Mouse (Mus musculus): ENCODE results near the gene Cyp3a11. TPM values are rescaled to one million over a fixed set of nuclear protein-coding genes. Genes with fewer than 3 reads are reported as not detected.

Cyp3a11 gene
- polyA plus RNA-seq (2014; fragmentation: Illumina TruSeq; extraction: RNeasy Lipid Tissue Mini Kit (QIAGEN cat#74804); ENCODE audit: low read depth, low replicate concordance), result 0.28 TPM

DNA sequence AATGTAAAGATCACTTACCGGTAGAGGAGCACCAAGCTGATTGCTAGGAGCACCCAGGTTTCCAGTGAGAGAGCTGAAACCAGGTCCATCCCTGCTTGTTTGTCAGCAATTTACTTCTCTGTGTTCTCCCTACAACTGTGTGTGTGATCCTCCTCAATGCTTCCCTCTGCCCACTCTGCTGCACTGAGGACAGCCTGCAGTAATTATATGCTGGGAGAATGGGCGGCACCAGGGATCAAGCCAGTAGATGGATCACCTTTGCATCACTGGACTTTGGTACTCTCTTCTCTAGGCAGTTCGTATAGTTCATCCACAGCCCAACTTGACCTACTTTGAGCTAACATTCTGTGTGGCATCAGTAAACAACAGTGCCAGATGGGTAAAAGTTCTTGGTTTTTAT, at the start of gene Cyp3a11:
TSS of gene Cyp3a11 (minus strand) at position 277 of the 400 bp plus-strand sequence.

DNA sequence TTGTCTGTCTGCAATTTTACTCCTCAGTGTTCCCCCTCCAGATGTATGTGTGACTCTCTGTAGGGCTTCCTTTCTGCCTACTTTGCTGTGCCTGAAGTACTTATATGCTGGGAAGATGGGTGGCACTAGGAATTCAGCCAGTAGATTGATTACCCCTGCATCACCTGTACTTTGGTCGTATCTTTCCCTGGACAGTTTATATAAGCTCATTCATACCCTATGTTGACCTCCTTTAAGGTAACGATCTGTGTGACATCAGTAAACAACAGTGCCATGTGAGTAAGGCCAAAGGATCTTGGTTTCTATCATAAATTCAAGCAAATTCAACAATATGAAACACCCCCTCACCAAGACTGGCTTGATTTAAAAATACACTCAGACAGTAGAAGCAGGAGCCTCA, 74.0 kb downstream of the Cyp3a11 start, which contains the start of gene Cyp3a44:
TSS of gene Cyp3a44 (minus strand) at position 79 of the 400 bp plus-strand sequence.

Other genes with a start within 250 kb of the Cyp3a11 start
- not detected for gene Cyp3a41a, start 159.8 kb downstream of the Cyp3a11 start, polyA plus RNA-seq (2014; fragmentation: Illumina TruSeq; extraction: RNeasy Lipid Tissue Mini Kit (QIAGEN cat#74804); ENCODE audit: low read depth, low replicate concordance)
- not detected for gene Cyp3a44, start 74.1 kb downstream of the Cyp3a11 start, polyA plus RNA-seq (2014; fragmentation: Illumina TruSeq; extraction: RNeasy Lipid Tissue Mini Kit (QIAGEN cat#74804); ENCODE audit: low read depth, low replicate concordance)
- not detected for gene Cyp3a25, start 129.7 kb upstream of the Cyp3a11 start, polyA plus RNA-seq (2014; fragmentation: Illumina TruSeq; extraction: RNeasy Lipid Tissue Mini Kit (QIAGEN cat#74804); ENCODE audit: low read depth, low replicate concordance)
- not detected for gene Cyp3a59, start 199.3 kb upstream of the Cyp3a11 start, polyA plus RNA-seq (2014; fragmentation: Illumina TruSeq; extraction: RNeasy Lipid Tissue Mini Kit (QIAGEN cat#74804); ENCODE audit: low read depth, low replicate concordance)